Mouse (Mus musculus): ENCODE results near the gene Mthfd1l.
"Not testable (repeated sequence)": the region's sequence is repeated elsewhere in the genome, so short reads cannot be mapped to it uniquely, and the experiment has no call there.

The Mthfd1l gene

DNA sequence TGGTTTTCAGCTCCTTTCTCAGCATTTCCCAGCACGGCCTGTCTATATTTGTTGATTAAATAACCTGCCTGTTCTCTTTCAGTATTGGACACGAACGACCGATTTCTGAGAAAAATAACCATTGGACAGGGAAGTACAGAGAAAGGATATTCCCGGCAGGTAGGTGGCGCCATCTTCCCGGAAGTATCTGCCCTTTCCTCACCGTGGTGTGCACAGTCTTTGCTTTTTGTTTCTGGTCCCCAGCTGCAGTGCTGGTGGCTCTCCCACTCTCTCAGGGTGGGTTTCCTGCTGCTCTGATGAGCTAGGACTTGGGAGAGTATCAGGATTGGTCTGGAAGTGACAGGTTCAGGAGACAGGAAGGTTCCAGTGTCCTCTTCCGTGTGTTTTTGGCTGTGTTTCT lies 68.8 kb downstream of the Mthfd1l start:
- no peak for DNase-seq (ENCODE audit: low read depth in 1 of 2, low spot score in 2 of 2)

DNA sequence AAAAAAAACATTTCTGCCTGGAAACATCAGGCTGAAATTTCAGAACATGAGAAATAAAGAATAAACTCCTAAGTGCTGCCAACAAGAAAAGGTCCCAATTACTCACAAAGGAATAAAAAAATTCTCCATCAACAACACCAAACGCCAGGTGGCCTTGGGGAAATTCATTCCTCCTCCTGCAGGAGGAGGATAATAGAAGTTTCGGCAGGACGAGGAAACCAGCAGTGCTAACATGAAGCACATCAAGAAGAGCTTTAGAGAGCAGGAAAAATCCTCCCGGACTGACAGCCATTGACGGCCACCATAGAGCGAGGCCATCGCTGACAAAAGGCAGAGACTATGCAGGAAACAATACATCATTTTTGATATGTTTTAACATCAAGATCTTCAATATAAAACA lies 71.5 kb downstream of the Mthfd1l start:
- DNase-seq (ENCODE audit: low read depth in 1 of 2, low spot score in 2 of 2): no peak

DNA sequence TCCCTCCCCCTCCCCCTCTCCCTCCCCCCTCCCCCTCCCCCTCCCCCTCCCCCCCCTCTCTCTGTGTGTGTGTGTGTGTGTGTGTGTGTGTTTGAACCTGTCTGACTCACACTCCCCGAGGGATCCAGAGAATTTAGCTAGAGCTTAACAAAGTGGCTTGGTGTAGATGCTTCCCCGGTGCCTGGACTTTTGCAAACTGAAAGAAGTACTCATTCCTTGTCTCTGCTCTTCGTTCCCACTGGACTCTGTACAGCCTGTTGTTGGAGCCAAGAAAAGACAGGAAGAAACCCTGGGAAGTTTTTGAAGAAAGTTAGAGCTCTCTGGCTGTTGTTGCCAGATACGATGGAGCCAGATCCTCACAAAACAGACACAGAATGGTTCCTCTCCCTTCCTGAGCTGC lies 73.6 kb downstream of the Mthfd1l start:
- DNase-seq (ENCODE audit: low read depth in 1 of 2, low spot score in 2 of 2): no peak

DNA sequence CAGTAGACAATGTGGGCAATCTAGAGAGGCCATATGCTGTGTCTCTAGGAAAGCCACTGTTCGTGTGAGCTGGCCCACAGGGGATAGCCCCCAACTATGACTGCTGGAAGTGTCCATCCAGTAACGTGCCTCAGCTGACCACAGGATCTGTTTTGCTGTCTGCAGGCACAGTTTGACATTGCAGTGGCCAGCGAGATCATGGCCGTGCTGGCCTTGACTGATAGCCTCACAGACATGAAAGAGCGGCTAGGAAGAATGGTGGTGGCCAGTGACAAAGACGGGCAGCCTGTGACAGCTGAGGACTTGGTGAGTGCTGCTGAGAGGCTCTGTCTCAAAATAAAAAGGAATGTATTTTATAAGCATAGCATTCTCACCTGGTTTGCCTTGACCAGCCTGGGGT lies 74.7 kb downstream of the Mthfd1l start:
- no peak for DNase-seq (ENCODE audit: low read depth in 1 of 2, low spot score in 2 of 2)

DNA sequence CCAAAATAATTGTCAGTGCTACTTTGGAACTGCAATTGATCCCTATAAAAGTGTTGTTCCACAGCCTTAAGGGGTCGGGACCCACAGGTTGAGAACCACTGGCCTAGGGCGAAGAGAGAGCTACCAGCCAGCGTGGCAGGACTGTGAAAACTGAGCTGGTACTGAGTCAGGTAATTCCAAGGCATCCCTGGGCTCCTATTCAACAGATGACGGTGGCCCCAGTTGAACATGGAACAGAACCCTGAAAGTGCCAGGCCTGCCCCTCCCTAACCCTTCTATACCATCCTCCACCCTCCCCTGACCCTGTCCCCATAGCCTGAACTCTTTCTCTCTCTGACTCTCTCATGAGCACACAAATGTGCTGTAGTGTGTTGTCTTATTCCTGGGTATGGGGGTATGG lies 77.3 kb downstream of the Mthfd1l start:
- DNase-seq (ENCODE audit: low read depth in 1 of 2, low spot score in 2 of 2): no peak

DNA sequence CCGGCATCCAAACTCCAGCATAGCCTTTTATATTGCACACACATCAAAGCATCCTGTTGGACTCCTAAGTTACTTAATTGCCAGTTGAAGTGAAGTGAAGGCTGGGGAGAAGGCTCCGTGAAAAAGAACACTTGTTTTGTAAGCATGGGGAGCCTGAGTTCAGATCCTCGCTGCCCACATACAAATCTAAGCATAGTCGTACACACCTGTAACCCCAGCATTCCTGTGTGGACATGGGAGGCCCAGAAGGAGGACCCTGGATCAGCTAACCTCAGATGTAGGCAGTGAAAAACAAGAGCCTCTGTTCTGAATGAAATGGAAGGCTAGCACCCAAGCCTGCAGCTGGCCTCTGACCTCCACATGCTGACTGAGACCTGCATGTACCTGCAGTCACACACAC lies 79.8 kb downstream of the Mthfd1l start:
- DNase-seq (ENCODE audit: low read depth in 1 of 2, low spot score in 2 of 2): no peak

DNA sequence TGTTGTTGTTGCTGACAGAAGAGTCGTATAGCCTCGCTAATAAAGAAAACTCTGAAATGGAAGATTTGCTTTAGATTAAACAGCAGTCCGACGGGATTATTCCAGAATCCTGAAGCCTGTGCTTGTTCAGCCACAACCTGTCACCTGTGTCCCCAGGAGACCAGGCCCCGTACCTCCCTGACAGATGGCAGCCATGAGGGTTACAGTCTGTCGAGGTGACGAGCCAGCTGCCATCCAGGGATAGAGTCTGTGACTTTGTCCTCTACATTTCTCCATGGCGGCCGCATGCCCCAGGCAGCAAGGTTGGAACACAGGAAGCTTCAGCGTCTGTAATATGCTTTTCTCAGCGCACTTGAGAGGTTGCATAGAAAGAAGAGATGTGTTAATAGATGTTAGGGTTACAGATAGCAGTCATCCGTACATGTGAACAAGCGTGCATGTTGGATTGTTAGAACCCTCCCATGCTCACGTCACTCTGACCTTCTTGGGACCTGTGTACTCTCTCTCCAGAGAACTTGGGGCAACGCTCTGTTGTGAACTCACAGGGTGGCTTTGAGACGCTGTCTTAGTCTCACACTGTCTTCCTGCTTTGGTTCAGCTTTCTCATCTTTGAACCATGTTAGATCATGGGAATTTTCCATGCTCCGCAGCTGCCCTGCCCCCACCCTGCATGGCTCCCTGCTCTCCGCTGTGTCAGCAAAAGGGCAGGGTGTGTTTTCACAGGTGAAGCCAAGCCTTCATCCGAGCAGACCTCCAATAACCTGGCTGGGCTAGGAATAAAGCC lies 80.6 kb downstream of the Mthfd1l start:
- DNase-seq (ENCODE audit: low read depth in 1 of 2, low spot score in 2 of 2): no peak

DNA sequence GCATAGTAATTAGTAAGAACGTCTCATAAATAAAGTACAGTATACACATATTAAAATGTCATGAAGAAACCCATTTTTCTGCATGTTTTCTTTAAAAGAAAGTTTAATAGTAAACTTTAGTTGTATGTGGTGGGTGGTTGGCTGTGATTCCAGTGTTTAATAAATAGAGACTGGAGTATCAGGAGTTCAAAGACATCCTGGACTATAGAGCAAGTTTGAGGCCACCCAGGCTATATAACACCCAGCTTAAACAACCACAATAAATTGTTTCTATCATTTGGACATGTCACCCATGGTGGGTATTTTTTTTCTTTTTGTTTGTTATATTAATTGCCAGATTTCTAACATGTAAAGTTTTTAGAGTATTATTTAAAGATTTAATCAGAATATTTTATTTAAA lies 81.7 kb downstream of the Mthfd1l start:
- DNase-seq (ENCODE audit: low read depth in 1 of 2, low spot score in 2 of 2): no peak

DNA sequence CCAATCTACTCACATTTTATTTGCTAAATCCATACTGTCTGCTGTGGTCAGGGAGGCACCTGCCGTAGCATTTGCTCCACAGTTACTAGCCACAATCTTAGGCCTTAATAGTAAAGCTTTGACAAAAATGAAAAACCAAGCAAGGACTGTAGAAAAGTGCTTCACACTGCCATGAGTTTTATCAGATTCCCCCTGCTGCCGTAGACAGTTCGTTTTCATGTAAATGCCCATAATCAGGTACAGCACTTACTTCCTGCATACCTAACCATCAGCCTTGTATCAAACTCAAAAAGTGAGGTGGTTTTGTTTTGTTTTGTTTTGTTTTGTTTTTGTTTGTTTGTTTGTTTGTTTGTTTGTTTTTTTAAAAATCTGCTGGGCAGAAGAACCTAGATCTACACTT lies 84.5 kb downstream of the Mthfd1l start:
- no peak for DNase-seq (ENCODE audit: low read depth in 1 of 2, low spot score in 2 of 2)

DNA sequence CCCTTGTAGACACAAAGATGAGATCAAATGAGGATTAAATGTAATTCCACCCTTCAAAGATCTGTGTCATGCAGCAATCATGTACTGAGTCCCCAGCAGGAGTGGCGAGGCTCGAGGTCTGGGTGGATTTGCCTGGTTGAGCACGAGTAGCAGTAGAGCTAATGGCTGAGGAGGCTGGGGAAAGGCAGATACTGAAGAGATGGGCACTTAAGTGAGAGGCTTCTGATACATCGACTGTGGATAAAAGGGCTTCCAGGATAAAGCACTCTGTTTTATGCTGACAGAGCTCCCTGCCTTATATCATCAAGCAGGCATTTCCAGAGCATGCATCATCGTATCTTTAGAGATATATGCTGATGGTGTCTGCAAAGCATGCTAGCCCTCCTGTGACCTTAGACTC lies 84.9 kb downstream of the Mthfd1l start:
- DNase-seq (ENCODE audit: low read depth in 1 of 2, low spot score in 2 of 2): no peak

DNA sequence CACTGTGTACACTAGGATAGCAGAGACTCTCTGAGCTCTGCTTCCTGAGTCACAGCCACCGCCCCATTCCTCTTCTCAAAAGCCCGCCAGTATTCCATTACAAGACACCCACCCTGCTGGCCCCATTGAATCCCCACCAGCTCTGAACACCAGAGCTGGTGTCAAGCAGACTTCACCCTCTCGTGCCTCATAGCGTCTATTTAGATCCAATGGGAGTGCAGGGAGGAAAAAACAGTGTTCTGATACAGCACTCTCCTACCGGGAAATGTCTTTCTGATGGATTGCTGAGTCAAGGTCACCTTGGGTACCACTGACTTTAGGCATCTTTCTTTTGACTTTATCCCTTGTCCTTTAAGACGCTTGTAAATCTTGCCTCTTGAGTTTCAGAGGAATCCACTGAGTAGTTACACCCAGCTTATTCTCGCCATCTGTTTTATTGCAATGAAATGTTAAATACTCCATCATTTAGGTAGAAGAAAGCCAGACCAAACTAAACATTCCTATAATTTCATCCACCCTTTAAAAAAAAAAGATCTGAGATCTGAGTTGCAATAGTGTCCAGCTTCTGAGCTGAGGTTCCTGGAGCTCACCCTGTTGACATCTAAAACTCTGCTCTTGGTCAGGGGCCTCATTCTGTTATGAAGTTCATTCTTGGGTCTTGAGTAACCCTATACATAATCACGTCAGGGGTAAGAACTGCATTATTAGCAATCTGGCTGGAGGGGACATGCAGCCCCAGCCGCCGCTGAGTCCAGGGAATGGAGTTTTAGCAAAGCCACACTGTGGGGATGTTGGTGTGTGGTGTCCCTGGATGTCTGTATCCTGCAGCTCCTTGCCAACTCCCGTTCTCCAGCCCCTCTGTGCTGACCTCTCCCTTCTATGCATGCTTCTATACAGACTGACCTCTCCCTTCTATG lies 88.4 kb downstream of the Mthfd1l start:
- DNase-seq (ENCODE audit: low read depth in 1 of 2, low spot score in 2 of 2): no peak

DNA sequence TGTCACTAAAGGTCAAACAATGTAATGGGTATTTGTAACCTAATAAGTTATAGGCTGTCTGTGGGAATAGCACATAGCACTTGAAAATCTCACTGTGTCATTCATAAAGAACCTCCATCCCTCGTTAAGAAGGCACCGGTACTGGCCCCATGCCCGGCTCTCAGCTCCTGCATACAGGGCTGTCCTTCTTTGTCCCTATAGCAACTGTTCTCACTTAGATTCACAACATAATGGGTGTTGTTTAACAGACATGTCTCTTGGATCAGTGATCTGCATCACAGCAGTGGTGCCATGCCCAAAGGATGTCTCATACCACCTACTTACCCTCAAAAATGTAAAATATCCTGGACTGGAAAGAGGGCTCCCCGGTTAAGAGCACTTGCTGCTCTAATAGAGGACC lies 90.6 kb downstream of the Mthfd1l start:
- DNase-seq (ENCODE audit: low read depth in 1 of 2, low spot score in 2 of 2): no peak

DNA sequence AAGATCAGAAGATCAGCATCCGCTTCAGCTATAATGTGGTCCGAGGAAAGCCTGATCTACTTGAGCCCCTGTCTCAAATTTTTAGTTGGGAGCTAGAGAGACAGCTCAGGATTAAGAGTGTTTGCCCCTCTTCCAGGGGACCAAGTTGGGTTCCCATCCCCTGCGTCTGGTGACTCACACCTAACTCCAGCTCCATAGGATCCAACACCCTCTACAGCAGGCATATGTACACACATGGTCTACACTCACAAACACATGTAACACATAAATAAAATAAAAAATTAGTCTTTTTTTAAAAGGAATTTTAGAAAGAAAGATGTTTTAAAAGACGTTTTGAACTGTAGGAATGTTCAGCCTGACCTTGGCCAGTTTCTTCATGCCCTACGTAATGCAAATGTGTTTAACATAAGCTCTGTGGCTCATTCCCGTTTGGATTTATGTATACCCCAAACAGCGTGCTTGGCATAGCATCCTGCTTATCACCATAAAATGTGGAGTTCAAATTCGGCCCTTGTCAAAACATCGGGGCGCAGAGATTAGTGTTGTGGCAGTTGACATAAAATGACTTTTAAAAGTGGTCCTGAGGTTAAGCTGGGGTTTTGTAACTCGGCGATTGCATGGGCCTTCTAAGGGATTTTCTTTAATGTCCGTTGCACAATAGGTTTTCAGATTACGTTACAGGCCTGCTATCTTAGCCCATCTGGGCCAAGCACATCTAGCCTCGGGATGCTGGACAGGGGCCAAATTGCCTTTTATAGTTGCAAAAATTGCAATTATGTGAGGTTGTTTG lies 92.6 kb downstream of the Mthfd1l start:
- DNase-seq (ENCODE audit: low read depth in 1 of 2, low spot score in 2 of 2): no peak

DNA sequence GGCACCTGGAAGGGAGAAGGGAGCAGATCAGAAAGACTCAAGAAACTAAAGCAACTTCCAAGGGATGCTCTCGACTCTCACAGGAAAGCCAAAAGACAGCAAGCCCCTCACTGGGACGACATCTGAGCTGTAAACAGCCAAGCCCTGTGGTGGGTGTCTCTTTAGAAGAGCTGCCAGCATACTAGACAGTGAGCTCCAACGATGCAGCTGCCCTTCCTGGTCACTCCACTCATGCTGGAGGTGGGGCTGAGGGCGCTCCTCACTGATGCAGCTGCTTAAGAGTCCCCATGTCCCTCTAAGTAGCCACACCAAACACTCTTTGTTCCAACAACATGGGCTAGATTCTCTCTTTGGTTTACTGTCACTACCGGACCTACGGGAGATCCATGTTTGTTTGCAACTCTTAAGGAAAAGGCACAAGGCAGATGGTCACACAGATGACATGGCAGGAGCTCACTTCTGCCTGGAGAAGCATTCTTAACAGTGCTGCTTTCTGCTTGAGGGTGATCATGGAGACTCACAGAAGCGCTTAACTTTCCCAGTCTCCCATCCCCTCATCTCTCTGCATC lies 96.4 kb downstream of the Mthfd1l start:
- no peak for DNase-seq (ENCODE audit: low read depth in 1 of 2, low spot score in 2 of 2)

DNA sequence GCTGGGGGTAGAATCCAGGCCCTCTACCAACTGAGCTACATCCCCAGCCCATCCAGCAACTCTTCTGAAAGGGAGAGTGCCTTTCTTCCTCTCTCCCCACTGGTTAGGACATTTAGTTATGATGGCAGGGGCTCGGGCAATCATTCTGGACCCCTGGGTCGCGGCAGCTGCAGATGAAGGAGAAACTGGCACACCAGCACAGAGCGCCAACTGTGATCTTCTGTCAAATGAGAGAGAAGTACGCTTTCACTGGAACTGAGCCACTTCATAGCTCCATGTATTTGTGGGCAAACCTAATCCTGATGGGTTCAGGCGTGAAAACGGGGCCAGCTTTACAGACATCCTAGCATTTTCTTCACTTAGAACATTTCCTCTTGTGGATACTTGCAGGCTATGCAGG lies 97.1 kb downstream of the Mthfd1l start:
- no peak for DNase-seq (ENCODE audit: low read depth in 1 of 2, low spot score in 2 of 2)

DNA sequence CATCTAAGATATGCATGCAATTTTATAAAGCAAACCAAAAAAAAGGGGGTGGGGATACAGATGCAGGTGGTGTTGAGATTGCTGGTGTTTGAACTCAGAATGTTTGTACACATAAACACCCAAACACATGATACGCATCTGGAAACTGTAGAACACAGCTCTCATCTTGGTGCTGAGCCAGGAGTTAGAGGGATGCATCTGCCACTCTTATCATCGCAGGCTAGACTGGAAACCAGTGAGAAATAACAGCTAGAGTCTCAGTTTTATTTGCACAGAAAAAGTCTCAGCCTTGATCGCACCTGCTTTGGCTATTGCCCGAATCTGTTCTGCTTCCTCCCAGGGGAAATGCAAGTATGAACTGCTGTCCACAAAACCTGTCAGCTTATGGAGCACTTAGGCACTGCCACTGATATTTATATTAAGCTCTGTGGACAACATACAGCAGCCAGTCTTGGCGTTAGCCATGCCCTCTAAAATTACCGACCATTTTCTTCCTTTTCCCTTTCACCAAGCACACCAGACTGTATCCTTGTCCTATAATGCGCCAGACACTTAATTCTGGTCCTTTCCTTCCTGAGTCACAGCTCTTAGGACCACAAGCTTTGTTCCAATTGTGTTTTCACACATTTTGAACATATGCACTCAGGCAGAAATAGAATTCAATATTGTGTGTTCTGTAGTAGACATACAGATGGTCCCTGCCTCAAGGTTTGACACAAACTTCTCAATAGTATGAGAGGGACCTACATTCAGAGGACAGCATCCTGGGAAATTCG lies 98.3 kb downstream of the Mthfd1l start:
- DNase-seq (ENCODE audit: low read depth in 1 of 2, low spot score in 2 of 2): no peak

DNA sequence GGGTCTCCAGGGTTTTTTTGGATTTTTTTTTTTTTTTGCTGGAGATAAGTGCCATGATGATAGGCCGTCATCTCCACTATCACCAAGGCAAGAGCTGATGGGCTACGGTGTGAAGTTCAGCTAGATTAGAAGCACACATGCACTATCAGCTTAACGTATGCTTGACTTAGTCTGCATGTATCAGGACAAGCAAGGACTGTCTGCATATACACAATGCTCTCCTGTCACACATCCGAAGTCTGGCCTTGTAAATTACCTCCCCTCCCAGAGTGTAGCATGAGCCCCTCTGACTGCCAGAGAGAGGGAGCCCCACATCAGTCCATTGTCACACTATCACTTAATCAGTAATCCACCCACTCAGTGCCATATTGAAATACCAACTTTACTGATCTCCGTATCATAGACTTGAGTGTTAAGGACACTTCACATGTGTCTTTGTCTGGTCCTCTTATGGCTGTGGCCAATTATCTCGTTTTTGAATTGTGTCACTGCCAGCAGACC lies 99.0 kb downstream of the Mthfd1l start:
- no peak for DNase-seq (ENCODE audit: low read depth in 1 of 2, low spot score in 2 of 2)

DNA sequence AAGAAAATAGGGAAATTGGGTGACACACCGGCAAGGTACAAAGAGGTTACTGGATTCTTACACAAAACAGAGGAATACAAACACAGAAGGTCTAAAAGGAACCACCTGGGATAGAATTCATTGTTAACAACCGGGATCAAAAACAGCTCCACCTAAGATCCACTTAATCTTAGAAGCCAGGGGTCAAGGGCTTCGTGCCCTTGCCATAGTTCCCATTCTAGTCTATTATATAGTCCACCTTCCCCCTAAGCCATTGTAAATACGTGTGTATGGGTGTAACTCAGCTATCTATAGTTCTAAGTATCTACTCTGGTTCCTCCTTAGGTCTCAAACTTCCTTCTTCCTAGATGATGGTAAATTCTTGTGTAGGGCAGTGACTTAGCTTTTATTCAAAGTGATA lies 99.6 kb downstream of the Mthfd1l start:
- DNase-seq (ENCODE audit: low read depth in 1 of 2, low spot score in 2 of 2): not testable (repeated sequence)

DNA sequence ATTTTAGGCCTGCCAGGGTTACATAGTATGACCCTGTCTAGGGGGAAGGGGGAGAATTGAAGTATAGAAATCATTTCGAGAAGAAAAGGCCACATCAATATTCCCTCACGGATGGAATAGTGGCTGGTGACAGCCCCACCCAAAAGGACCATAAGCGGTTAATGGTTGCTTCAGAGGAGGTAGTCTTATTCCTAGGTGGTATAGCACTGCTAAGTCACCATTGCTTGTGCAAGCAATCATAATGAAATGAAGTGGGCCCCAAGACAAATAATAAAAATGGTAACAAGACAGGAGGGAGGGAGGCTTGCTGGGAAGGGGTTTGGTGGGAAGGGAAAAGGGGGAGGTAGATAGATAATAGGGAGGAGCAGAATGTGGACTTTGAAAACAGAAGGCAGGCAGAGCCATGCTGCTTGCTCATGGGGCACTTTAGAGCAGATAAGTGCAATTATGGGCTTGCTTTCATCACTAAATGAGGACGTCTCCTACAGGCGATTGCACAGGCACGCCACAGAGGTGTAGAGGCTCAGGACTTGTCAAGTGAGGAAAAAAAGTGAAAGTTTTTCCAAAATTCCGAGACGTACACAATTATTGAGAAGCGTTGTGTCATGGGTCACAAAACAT lies 105.4 kb downstream of the Mthfd1l start:
- no peak for DNase-seq (ENCODE audit: low read depth in 1 of 2, low spot score in 2 of 2)

Data from monocyte, adult 2 months (primary cell).